Mouse (Mus musculus) olfactory bulb, adult 2 months (tissue): ENCODE results near the gene Acaca.

Source experiments
- CTCF ChIP-seq: fragments of 200-500 bp; IDR thresholded peaks from 2 replicates; pipeline ENCODE4 v1.5.1; 2012; ENCODE audit warnings: low read depth, mild to moderate bottlenecking, low read length, moderate library complexity; ENCODE audit not compliant: insufficient read depth
- POLR2A ChIP-seq: fragments of 200-500 bp; IDR thresholded peaks from 2 replicates; pipeline ENCODE4 v1.6.1; 2012; ENCODE audit warnings: mild to moderate bottlenecking, low read depth, low read length, moderate library complexity; ENCODE audit not compliant: insufficient read depth

GRCm38 (mm10) chr11:84426633-84426998 lies 297.1 kb downstream of the Acaca start:
- no peak for TF ChIP-seq CTCF
- no peak for TF ChIP-seq POLR2A
